Mouse (Mus musculus) gastrocnemius, adult 8-10 months (tissue): ENCODE measurements at regions not wholly inside any gene's neighbourhood (a gene's known extent, or its start where the extent isn't known, plus 50 kb on each side); places are given as distances from the start of the nearest gene placed in this dataset.

ENCODE experiments used
- DNase-seq, 2 experiments: peaks; one replicate each; pipeline ENCODE4 v3.0.0; 2022; ENCODE audit warnings: low spot score in 2 of 2

- DNase-seq, result no peak
Observed at GRCm38 (mm10) chr6:94957990-94958389, 159.1 kb upstream of the Kbtbd8 start.

- no peak for DNase-seq
Observed at GRCm38 (mm10) chr6:94957172-94957668, 159.8 kb upstream of the Kbtbd8 start.

GRCm38 (mm10) chr6:94954580-94954979, 162.5 kb upstream of the Kbtbd8 start:
- no peak for DNase-seq

- no peak for DNase-seq
Observed at GRCm38 (mm10) chr6:94953658-94954057, 163.4 kb upstream of the Kbtbd8 start.

GRCm38 (mm10) chr6:94951971-94952768, 164.9 kb upstream of the Kbtbd8 start:
- DNase-seq, result no peak

GRCm38 (mm10) chr6:94950944-94951343, 166.1 kb upstream of the Kbtbd8 start:
- DNase-seq, result no peak

GRCm38 (mm10) chr6:94950319-94950718, 166.7 kb upstream of the Kbtbd8 start:
- peak in 1 of 2 experiments; percentile 8 for DNase-seq

GRCm38 (mm10) chr6:94946352-94946900, 170.6 kb upstream of the Kbtbd8 start:
- no peak for DNase-seq

GRCm38 (mm10) chr6:94945715-94946114, 171.3 kb upstream of the Kbtbd8 start:
- no peak for DNase-seq

GRCm38 (mm10) chr6:94944196-94944595, 172.8 kb upstream of the Kbtbd8 start:
- no peak for DNase-seq

- no peak for DNase-seq
Observed at GRCm38 (mm10) chr6:94938949-94939348, 178.1 kb upstream of the Kbtbd8 start.

- DNase-seq, result no peak
Observed at GRCm38 (mm10) chr6:94936206-94936605, 180.8 kb upstream of the Kbtbd8 start.

- no peak for DNase-seq
Observed at GRCm38 (mm10) chr6:94935706-94936105, 181.3 kb upstream of the Kbtbd8 start.

GRCm38 (mm10) chr6:94927811-94928210, 189.2 kb upstream of the Kbtbd8 start:
- no peak for DNase-seq

- no peak for DNase-seq
Observed at GRCm38 (mm10) chr6:94926652-94927211, 190.3 kb upstream of the Kbtbd8 start.

- DNase-seq, result no peak
Observed at GRCm38 (mm10) chr6:94925408-94925807, 191.6 kb upstream of the Kbtbd8 start.

GRCm38 (mm10) chr6:94924338-94925039, 192.6 kb upstream of the Kbtbd8 start:
- no peak for DNase-seq

- DNase-seq, result no peak
Observed at GRCm38 (mm10) chr6:94921741-94922140, 195.3 kb upstream of the Kbtbd8 start.

- DNase-seq, result no peak
Observed at GRCm38 (mm10) chr6:94920770-94921169, 196.3 kb upstream of the Kbtbd8 start.

GRCm38 (mm10) chr6:94919194-94919743, 197.8 kb upstream of the Kbtbd8 start:
- DNase-seq, result no peak

GRCm38 (mm10) chr6:94915842-94916620, 201.0 kb upstream of the Kbtbd8 start:
- no peak for DNase-seq
